Mouse (Mus musculus): ENCODE measurements at regions not wholly inside any gene's neighbourhood (a gene's known extent, or its start where the extent isn't known, plus 50 kb on each side); places are given as distances from the start of the nearest gene placed in this dataset.

DNA sequence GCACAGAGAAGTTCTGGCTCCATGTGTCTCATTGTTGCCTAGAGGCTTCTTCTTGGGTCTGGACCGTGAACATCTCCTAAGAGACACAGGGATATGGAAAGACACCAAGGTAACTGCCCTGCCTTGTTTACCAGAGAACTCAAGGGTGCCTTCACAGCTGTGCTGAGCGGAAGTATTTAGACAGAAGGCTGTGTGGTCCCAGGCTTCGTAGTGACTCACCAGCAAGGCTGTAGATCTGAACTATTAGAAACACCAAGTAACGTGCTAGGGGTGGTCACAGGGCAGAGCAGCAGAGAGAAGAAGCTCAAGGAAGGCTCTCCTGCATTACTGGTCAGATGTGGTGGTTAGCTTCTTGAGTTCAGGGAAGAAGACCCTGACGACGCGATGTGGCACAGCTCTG is 51.6 kb upstream of the Lpp start:
- no peak for DNase-seq (ENCODE audit: extremely low spot score in 1 of 2, low spot score in 1 of 2)

DNA sequence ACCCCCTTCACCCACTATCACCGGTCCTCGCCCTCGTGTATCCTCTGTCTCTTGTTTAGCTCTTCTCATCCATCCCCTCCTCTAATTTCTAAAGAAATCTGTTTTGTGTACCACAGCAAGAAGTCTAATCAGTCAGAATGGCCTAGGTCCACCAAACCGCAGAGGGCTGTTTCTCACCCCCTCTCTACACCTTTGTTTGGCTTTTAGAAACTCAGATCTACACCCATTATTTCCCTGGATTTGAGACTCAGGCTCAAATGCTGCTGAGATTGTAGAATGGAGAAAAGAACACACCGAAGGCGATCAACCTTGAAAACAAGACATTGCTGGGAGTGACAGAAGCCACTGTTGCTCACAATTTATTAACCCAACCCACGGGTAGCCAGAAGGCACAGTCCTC is 52.7 kb upstream of the Lpp start:
- DNase-seq (ENCODE audit: extremely low spot score in 1 of 2, low spot score in 1 of 2) = no peak

GRCm38 (mm10) chr16:24339320-24340265 is 53.7 kb upstream of the Lpp start:
- DNase-seq (ENCODE audit: extremely low spot score in 1 of 2, low spot score in 1 of 2) = peak in 1 of 2 experiments; percentile 17

- no peak for DNase-seq (ENCODE audit: extremely low spot score in 1 of 2, low spot score in 1 of 2)
These were observed 54.9 kb upstream of the Lpp start for GRCm38 (mm10) chr16:24338404-24338803.

DNA sequence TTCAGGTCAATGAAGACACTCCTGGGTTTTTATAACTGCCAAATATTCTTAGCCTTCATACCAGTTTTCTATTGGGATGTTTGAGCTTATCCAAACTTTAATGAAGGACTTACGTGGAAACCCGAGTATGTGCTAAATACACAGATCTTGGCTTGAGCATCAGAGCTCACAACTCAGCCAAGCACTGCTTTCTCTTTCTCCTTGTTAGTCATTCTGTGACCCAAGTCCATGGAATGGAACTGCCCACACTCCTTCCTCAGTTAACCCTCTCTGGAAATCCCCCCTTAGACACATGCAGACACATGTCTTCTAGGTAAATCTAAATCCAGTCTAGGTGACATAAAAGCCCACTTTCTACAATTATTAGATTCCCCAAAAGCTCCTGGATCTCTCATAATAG is 58.9 kb upstream of the Lpp start:
- no peak for DNase-seq (ENCODE audit: extremely low spot score in 1 of 2, low spot score in 1 of 2)

- DNase-seq (ENCODE audit: extremely low spot score in 1 of 2, low spot score in 1 of 2) = no peak
These were observed 61.8 kb upstream of the Lpp start for GRCm38 (mm10) chr16:24331446-24332020.

DNA sequence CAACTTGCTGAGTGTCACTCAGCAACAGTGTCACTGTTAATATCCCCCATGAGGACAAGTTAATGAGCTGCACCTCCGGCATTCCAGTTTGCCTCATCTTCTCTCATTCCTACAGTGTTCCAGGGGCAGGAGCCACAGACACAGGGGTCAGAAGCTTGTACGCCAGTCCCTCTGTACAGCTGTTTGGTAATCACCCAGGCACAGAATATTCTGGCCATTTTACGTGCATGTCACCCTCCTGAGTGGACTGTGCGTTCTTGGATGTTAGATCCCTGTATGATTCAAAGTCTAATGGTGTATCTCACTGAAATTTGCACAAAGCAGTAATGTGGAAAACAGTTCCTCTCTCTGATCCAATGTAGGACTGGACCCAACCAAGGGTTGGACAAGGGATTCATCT is 66.7 kb upstream of the Lpp start:
- no peak for DNase-seq (ENCODE audit: extremely low spot score in 1 of 2, low spot score in 1 of 2)

GRCm38 (mm10) chr16:24326046-24326445 is 67.3 kb upstream of the Lpp start:
- DNase-seq (ENCODE audit: extremely low spot score in 1 of 2, low spot score in 1 of 2) = peak; percentile 12 to 45

DNA sequence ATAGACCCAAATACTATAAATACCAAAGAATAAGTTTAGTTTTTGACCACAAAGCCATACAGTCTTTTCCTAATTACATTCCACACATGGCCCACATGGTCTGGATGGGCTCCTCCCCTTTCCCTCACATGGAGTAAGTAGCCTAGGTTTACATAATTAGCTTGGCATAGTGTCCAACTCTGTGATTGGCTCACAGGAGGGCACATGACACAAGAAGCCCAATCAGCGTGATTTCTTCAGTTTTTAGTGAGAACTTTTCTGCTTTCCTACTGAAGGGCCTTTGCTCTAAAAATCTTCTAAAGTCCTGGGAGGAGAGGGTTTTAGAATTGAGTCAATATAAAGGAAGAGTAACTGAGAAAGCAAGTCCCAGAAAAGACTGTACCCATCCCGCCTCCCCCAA is 68.4 kb upstream of the Lpp start:
- DNase-seq (ENCODE audit: extremely low spot score in 1 of 2, low spot score in 1 of 2) = no peak

DNA sequence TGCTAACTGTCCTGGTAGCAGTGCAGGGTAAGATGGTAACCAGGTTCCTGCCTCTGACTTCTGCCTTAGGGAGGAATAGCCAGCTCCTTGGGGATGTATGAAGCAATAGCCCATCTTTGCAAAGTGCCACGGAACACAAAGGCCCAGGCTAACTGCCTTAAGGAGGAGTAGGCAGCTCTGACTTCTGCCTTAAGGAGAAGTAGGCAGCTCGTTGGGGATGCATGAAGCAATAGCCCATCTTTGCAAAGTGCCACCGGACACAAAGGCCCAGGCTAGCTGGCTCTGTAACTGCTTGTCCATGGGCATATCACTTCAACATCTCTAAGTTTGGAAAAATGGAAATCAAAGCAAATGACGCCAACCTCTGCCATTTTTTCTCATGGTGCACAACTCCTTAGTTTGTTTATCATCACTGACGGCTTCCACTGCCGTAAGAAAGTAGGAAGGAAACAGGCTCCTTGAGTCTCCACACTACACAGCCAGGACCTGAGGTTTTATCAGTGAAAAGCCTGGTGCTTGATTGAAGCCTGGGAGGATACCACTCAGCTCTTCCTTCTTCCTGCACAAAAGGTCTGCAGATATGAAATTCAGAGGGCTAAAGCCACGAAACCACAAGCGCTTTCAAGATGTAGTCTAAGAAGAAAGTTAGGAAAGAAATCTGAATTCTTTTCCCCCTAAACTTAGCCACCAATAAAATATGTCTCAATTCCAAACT is 74.4 kb upstream of the Lpp start:
- DNase-seq (ENCODE audit: extremely low spot score in 1 of 2, low spot score in 1 of 2) = no peak

DNA sequence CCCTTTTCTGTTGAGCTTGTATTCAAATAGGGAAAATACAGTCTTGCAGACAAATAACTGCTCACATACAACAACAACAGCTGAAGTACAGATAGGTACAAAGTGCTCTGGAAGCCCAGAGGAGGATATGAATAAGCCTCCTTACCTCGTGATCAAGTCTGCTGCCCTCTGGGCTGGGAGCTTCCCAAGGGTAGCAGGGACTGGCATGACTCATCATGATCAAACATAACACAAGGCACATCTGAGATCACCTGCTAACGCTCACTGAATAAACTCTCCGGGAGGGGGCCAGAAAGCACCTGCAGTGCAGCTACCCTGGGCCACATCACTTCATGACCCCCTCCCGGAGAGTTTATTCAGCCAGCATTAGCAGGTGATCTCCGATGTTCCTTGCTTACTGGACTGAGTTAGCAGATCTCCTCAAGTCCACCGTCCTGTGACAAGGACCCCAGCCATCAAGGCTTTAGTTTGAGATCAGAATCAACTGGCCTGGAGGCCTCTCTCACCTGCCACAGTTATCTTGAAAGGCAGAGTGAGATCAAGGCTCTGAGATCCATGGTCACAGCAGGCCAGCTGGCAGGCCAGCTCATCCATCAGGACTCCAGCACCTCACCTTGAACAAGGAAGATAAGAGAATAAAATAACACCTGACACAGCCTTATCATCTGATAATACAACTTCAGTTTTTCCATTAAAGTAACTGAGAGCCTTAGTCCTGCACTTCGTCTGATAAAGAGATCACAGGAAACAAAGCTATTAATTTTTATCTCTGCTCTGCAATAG is 79.6 kb upstream of the Lpp start:
- no peak for DNase-seq (ENCODE audit: extremely low spot score in 1 of 2, low spot score in 1 of 2)

DNA sequence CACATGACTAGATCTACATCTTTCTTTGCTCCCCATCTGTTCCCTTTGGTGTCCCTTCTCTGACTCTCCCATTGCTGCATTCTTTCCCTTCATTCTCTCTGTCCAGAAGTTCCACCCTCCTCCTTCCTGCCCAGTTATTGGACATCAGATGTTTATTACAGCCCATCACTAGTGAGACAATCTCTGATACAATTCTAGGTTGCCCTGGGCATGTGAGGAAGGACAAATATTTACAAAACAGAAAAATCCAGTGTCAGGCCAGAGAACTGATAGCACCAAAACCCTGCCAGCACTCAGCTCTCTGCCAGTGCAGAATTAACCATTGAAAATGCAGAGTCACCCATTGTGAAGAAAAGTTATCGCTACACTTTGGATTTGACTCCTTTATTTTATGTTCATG is 87.9 kb upstream of the Lpp start:
- no peak for DNase-seq (ENCODE audit: extremely low spot score in 1 of 2, low spot score in 1 of 2)

GRCm38 (mm10) chr16:24296790-24297189 is 96.5 kb upstream of the Lpp start:
- DNase-seq (ENCODE audit: extremely low spot score in 1 of 2, low spot score in 1 of 2) = no peak

- no peak for DNase-seq (ENCODE audit: extremely low spot score in 1 of 2, low spot score in 1 of 2)
These were observed 97.5 kb upstream of the Lpp start for GRCm38 (mm10) chr16:24295626-24296440.

DNA sequence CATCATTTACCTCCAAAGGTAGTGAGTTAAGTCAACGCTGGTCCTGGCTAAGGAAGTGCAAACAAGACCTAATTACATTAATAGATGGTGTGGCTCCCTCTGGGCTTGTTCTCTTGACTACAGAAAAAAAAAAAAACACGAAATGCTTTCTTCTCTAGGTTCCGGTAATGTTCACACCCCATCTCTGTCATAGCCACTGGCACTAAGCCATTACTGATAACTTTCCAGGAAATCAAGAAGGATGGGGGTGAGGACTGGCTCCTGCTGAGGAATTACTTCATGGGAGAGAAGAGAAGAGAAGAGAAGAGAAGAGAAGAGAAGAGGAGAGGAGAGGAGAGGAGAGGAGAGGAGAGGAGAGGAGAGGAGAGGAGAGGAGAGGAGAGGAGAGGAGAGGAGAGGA is 109.1 kb upstream of the Lpp start:
- DNase-seq (ENCODE audit: extremely low spot score in 1 of 2, low spot score in 1 of 2) = no peak

GRCm38 (mm10) chr16:24282194-24282683 is 111.1 kb upstream of the Lpp start:
- peak; percentile 84 for DNase-seq (ENCODE audit: extremely low spot score in 1 of 2, low spot score in 1 of 2)

GRCm38 (mm10) chr16:24281561-24281960 is 111.7 kb upstream of the Lpp start:
- DNase-seq (ENCODE audit: extremely low spot score in 1 of 2, low spot score in 1 of 2) = no peak

GRCm38 (mm10) chr16:24277857-24278256 is 115.5 kb upstream of the Lpp start:
- DNase-seq (ENCODE audit: extremely low spot score in 1 of 2, low spot score in 1 of 2) = no peak

DNA sequence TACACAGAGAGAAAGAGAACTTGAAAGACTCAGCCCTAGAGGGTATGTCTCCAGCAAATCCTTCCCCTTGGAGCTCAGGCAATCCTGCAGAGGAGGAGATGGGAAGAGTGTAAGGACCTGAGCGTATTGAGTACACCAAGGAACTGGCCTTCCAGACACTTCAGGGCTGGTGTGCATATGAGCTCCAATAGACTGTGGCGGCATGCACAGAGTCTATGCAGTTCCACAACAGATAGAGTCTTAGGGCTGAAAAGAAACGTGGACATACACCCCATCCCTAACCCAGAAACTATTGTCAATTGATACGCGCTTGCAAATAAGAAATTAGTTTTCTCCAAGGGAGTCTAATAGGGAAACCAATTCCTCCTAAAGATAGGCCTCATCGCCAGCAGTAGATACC is 130.6 kb upstream of the Lpp start:
- no peak for DNase-seq (ENCODE audit: extremely low spot score in 1 of 2, low spot score in 1 of 2)

DNA sequence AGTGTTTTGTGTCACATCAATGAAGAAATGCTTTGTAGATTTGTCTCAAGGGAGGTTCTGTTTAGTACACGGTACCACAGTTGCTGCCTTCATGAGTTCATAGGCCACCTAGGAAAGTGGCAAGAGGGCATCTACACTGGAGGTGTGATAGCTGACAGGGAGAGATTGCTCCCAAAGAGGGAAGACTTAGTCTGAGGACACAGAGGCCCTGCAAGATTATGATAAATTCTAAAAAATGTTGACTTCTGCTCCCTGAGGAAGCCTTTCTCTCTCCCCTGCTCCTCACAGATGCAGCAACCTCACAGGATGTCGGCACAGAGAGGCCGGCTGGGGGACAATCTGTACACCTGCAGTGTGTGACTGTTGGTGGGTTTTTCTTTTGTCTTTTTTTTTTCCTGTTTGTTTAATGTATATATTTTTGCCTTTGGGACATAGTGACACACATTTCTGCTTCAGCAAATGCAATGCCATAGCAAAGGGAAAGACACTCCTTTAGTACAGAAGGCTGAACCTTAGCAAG is 133.5 kb upstream of the Lpp start:
- DNase-seq (ENCODE audit: extremely low spot score in 1 of 2, low spot score in 1 of 2) = no peak
